Mouse (Mus musculus): ENCODE data around the gene Hspa1l. TPM values are rescaled to one million over a fixed set of nuclear protein-coding genes. Genes with fewer than 3 reads are reported as not detected.

Hspa1l gene
- total and polyA plus RNA-seq, 3 experiments = 0.15 to 1.6 TPM; not detected in 1

- no peak overlapping the region for H3K4me3 ChIP-seq (ENCODE audit: control insufficient read depth in 1 of 2, insufficient read depth in 1 of 2, low read depth in 2 of 2, low read length in 2 of 2)
- H3K27me3 ChIP-seq (ENCODE audit: control insufficient read depth in 1 of 2, insufficient read depth in 2 of 2, low read length in 2 of 2) = no peaks in the 10 kb centered on the region
- H3K79me2 ChIP-seq (ENCODE audit: control insufficient read depth, insufficient read depth, low read length, poor library complexity) = no peaks in the 10 kb centered on the region
- H3K4me1 ChIP-seq (ENCODE audit: control insufficient read depth in 1 of 2, insufficient read depth in 2 of 2, low read length in 2 of 2) = peaks cover 0 to 4% of the 10 kb centered on the region in 2 experiments; a peak in 1 of 4 replicates
- DNase-seq (ENCODE audit: low read depth, low spot score) = no peak
- H3K9me3 ChIP-seq (replicated peaks; ENCODE audit: insufficient read depth, low read length) = no peaks in the 10 kb centered on the region
- no peak overlapping the region for H3K27ac ChIP-seq (ENCODE audit: control insufficient read depth, low read depth, low read length)
- no peak for TF ChIP-seq RCOR1 (IDR thresholded peaks at IDR 0.05; ENCODE audit: low read depth, low read length)
- no peak for TF ChIP-seq MYB (IDR thresholded peaks at IDR 0.05; ENCODE audit: low read depth, low read length)
- no peak for TF ChIP-seq POLR2AphosphoS2 (IDR thresholded peaks at IDR 0.05; ENCODE audit: low read length)
- no peak for TF ChIP-seq NRF1 (IDR thresholded peaks at IDR 0.05; ENCODE audit: insufficient read depth, low read depth, low read length, poor library complexity, severe bottlenecking)
- no peak for TF ChIP-seq USF2 (IDR thresholded peaks at IDR 0.05; ENCODE audit: borderline replicate concordance in 1 of 2, insufficient read depth in 1 of 2, low read depth in 1 of 2, low read length in 2 of 2)
- TF ChIP-seq SMC3 (IDR thresholded peaks at IDR 0.05; ENCODE audit: low read depth, low read length) = no peak
- TF ChIP-seq MEF2A (IDR thresholded peaks at IDR 0.05; ENCODE audit: extremely low read depth, insufficient replicate concordance, low read depth, low read length, poor library complexity, severe bottlenecking) = no peak
- no peak for TF ChIP-seq SIN3A (IDR thresholded peaks at IDR 0.05; ENCODE audit: low read length)
- TF ChIP-seq MAX (IDR thresholded peaks at IDR 0.05; ENCODE audit: low read length) = no peak
- no peak overlapping the region for H3K9ac ChIP-seq (ENCODE audit: control insufficient read depth, low read depth, low read length, poor library complexity, severe bottlenecking)
- H3K36me3 ChIP-seq (ENCODE audit: control insufficient read depth in 1 of 2, insufficient read depth in 2 of 2, low read length in 2 of 2) = no peaks in the 10 kb centered on the region
These were observed 9.7 kb upstream of the Hspa1l start for GRCm38 (mm10) chr17:34962841-34963240.

GRCm38 (mm10) chr17:34964640-34965049 is 7.9 kb upstream of the Hspa1l start:
- Histone ChIP-seq H3K36me3 (ENCODE audit: control insufficient read depth in 1 of 2, insufficient read depth in 2 of 2, low read length in 2 of 2) (no peaks in the 10 kb centered on the region), H3K9me3 (replicated peaks; ENCODE audit: insufficient read depth, low read length) (no peaks in the 10 kb centered on the region), H3K9ac (ENCODE audit: control insufficient read depth, low read depth, low read length, poor library complexity, severe bottlenecking) (no peak overlapping the region), H3K4me1 (ENCODE audit: control insufficient read depth in 1 of 2, insufficient read depth in 2 of 2, low read length in 2 of 2) (peaks cover 0 to 4% of the 10 kb centered on the region in 2 experiments; a peak in 1 of 4 replicates), H3K27me3 (ENCODE audit: control insufficient read depth in 1 of 2, insufficient read depth in 2 of 2, low read length in 2 of 2) (no peaks in the 10 kb centered on the region), H3K27ac (ENCODE audit: control insufficient read depth, low read depth, low read length) (no peak overlapping the region), H3K4me3 (ENCODE audit: control insufficient read depth in 1 of 2, insufficient read depth in 1 of 2, low read depth in 2 of 2, low read length in 2 of 2) (no peak overlapping the region), H3K79me2 (ENCODE audit: control insufficient read depth, insufficient read depth, low read length, poor library complexity) (no peaks in the 10 kb centered on the region)
- TF ChIP-seq POLR2AphosphoS5 (IDR thresholded peaks at IDR 0.05; ENCODE audit: borderline replicate concordance, low read depth, low read length) = no peak
- TF ChIP-seq JUND (IDR thresholded peaks at IDR 0.05; ENCODE audit: low read depth, low read length) = no peak
- TF ChIP-seq MAX (IDR thresholded peaks at IDR 0.05; ENCODE audit: low read length) = no peak
- TF ChIP-seq ETS1 (IDR thresholded peaks at IDR 0.05; ENCODE audit: low read depth, low read length) = no peak
- TF ChIP-seq MAFK (IDR thresholded peaks at IDR 0.05; ENCODE audit: borderline replicate concordance, low read depth, low read length) = no peak
- TF ChIP-seq POLR2A (IDR thresholded peaks at IDR 0.05; ENCODE audit: control insufficient read depth in 1 of 2, insufficient read depth in 1 of 2, low read depth in 1 of 2, low read length in 2 of 2, poor library complexity in 1 of 2) = no peak
- no peak for TF ChIP-seq ZNF384 (IDR thresholded peaks at IDR 0.05; ENCODE audit: low read depth, low read length)
- no peak for TF ChIP-seq ELF1 (IDR thresholded peaks at IDR 0.05; ENCODE audit: low read depth, low read length)
- TF ChIP-seq HCFC1 (IDR thresholded peaks at IDR 0.05; ENCODE audit: low read depth, low read length) = no peak
- no peak for TF ChIP-seq GATA1 (IDR thresholded peaks at IDR 0.05; ENCODE audit: low read depth, low read length)
- no peak for TF ChIP-seq UBTF (IDR thresholded peaks at IDR 0.05; ENCODE audit: borderline replicate concordance, insufficient read depth, low read depth, low read length)
- TF ChIP-seq ZKSCAN1 (IDR thresholded peaks at IDR 0.05; ENCODE audit: low read depth, low read length) = no peak
- TF ChIP-seq RAD21 (IDR thresholded peaks at IDR 0.05; ENCODE audit: low read depth, low read length) = no peak
- DNase-seq (ENCODE audit: low read depth, low spot score) = no peak

All from MEL (cell line).